Mouse (Mus musculus) erythroblast, embryonic 14.5 days (primary cell): ENCODE measurements around the gene Ap5b1.

Experiments
- GATA1 ChIP-seq: IDR thresholded peaks from 2 replicates; pipeline ENCODE4 v1.6.1; 2012; ENCODE audit warnings: low read length, inconsistent platforms, mixed read lengths
- TAL1 ChIP-seq: IDR thresholded peaks from 3 replicates; pipeline ENCODE4 v1.6.1; 2012; ENCODE audit warnings: low read length, inconsistent platforms, mixed read lengths

GRCm38 (mm10) chr19:5591888-5592287 lies 24.1 kb downstream of the Ap5b1 start:
- TF ChIP-seq TAL1, result no peak
- TF ChIP-seq GATA1, result no peak
